16 mouse cellular contexts compared by ENCODE assay signal in genomic region chr16:44748007-44748406, GRCm38 (mm10). TPM values are rescaled to one million over a fixed set of nuclear protein-coding genes. Genes with fewer than 3 reads are reported as not detected.
"Had no signal": no experiment of that assay in that cellular context is flagged by ENCODE, and none has a peak within 500 bp of the region (broad histone marks: within the 10 kb centered on the region; RNA-seq: fewer than 3 reads in every experiment).

No protein-coding gene starts in this region.

- H3K27me3 ChIP-seq: neural tube, embryonic 13.5 days; neural tube, embryonic 15.5 days; stomach, embryonic 15.5 days had no signal

- H3K9me3 ChIP-seq: neural tube, embryonic 13.5 days; neural tube, embryonic 15.5 days; stomach, embryonic 15.5 days had no signal

- H3K27ac ChIP-seq: neural tube, embryonic 13.5 days; neural tube, embryonic 15.5 days; stomach, embryonic 15.5 days; stomach, postnatal 0 days had no signal

- H3K9ac ChIP-seq: neural tube, embryonic 13.5 days; neural tube, embryonic 15.5 days; stomach, embryonic 15.5 days had no signal

- H3K4me3 ChIP-seq: neural tube, embryonic 13.5 days; neural tube, embryonic 15.5 days; stomach, embryonic 15.5 days had no signal

- H3K36me3 ChIP-seq: neural tube, embryonic 13.5 days; neural tube, embryonic 15.5 days; stomach, embryonic 15.5 days had no signal

- DNase-seq: retina, postnatal 1 day; right cerebral cortex, adult 18-20 months; right cerebral cortex, postnatal 14 days; right cerebral cortex, postnatal 4 days; spleen, adult 18-20 months; thymus, adult 18-20 months; thymus, adult 2 months; thymus, postnatal 14 days; thymus, postnatal 25 days; thymus, postnatal 36 days; thymus, postnatal 4 days had no signal

RNA-seq across cellular contexts. Expression of gene Cd200r1, which starts 17.5 kb away (rescaled TPM):
- polyA plus RNA-seq: testis, adult 2 months had no signal
